Mouse (Mus musculus) heart, adult 8-10 months (tissue): ENCODE results near the gene Phkg1. TPM values are rescaled to one million over a fixed set of nuclear protein-coding genes. Genes with fewer than 3 reads are reported as not detected.

ENCODE experiments used
- total RNA-seq, 4 experiments: library from RNA; stranded (reverse); gene quantifications; 2 replicates each; pipeline ENCODE4 v1.2.4; 2022

Gene Phkg1
- total RNA-seq, 4 experiments from 2014 or later: 14.9 to 25.5 (median 21.2) TPM

Other genes starting within 250 kb of the Phkg1 start
- gene Zfp11, start 228.4 kb downstream of the Phkg1 start, total RNA-seq: 1 to 10 TPM; 2.9 to 3.9 (median 3.1) TPM
- not detected for gene Sept14, start 190.0 kb downstream of the Phkg1 start, total RNA-seq
- 10 to 100 TPM; 86.3 to 98.9 (median 90.7) TPM for gene Mrps17, start 183.1 kb downstream of the Phkg1 start, total RNA-seq
- 1,000 to 10,000 TPM in 2 of 4 experiments, 100 to 1,000 TPM in 2; 969 to 1,032 (median 999) TPM for gene Nipsnap2, start 173.5 kb downstream of the Phkg1 start, total RNA-seq
- 1 to 10 TPM; 8.0 to 10.0 (median 8.6) TPM for gene Psph, start 111.1 kb downstream of the Phkg1 start, total RNA-seq
- gene Sumf2, start 51.6 kb downstream of the Phkg1 start, total RNA-seq: 10 to 100 TPM in 2 of 4 experiments, 1 to 10 TPM in 2; 5.9 to 11.7 (median 10.7) TPM
- 1,000 to 10,000 TPM; 1,037 to 1,147 (median 1,095) TPM for gene Chchd2, start 11.1 kb downstream of the Phkg1 start, total RNA-seq
- gene Zbed5, start 2.8 kb downstream of the Phkg1 start, total RNA-seq: under 1 TPM; 0.19 to 0.47 (median 0.39) TPM
- 1 to 10 TPM in 2 of 4 experiments, under 1 TPM in 2; 0.47 to 1.7 (median 1.0) TPM for gene Nupr1l, start 10.0 kb upstream of the Phkg1 start, total RNA-seq
- gene Vkorc1l1, start 43.4 kb upstream of the Phkg1 start, total RNA-seq: 10 to 100 TPM; 14.7 to 18.3 (median 17.0) TPM
- 10 to 100 TPM; 11.7 to 14.2 (median 12.8) TPM for gene Gusb, start 104.5 kb upstream of the Phkg1 start, total RNA-seq
- 1 to 10 TPM; 3.0 to 7.1 (median 6.3) TPM for gene Asl, start 130.7 kb upstream of the Phkg1 start, total RNA-seq
- 10 to 100 TPM; 11.5 to 16.1 (median 14.5) TPM for gene Crcp, start 130.7 kb upstream of the Phkg1 start, total RNA-seq
- gene Tpst1, start 174.8 kb upstream of the Phkg1 start, total RNA-seq: 10 to 100 TPM in 1 of 4 experiments, 1 to 10 TPM in 3; 8.2 to 10.6 (median 9.3) TPM
- 1 to 10 TPM; 2.1 to 3.6 (median 3.1) TPM for gene Kctd7, start 246.3 kb upstream of the Phkg1 start, total RNA-seq